In the genomic region with DNA sequence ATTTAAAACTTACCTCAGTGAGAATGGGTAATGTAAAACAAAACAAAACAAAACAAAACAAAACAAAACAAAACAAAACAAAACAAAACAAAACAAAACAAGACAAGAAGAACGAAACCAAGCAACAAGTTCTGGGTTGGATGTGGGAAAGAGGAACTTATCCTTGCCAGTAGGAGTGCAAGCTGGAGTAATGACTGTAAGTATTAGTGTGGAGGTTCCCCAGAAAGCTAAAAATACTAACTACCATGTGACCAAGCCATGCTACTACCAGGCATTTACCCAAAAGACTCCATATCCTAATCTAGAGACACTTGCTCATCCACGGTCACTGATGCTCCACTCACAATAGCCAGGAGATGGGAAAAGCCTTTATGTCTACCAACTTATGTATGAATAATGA, we compare ENCODE assay signal across 21 mouse cellular contexts. TPM values are rescaled to one million over a fixed set of nuclear protein-coding genes. Genes with fewer than 3 reads are reported as not detected.
"Had no signal": no experiment of that assay in that cellular context is flagged by ENCODE, and none has a peak within 500 bp of the region (broad histone marks: within the 10 kb centered on the region; RNA-seq: fewer than 3 reads in every experiment).

No protein-coding gene starts in this region.

- DNase-seq: kidney, adult 18-20 months; kidney, postnatal 14 days; liver; lung, embryonic 14.5 days; lung, postnatal 14 days; right cerebral cortex, postnatal 14 days; thymus, postnatal 36 days had no signal

- H3K4me2 ChIP-seq: intestine, embryonic 15.5 days; kidney, embryonic 15.5 days; limb, embryonic 12.5 days; liver, embryonic 15.5 days; lung, embryonic 14.5 days; midbrain, embryonic 12.5 days; neural tube, embryonic 12.5 days had no signal

- H3K9ac ChIP-seq: intestine, embryonic 15.5 days; kidney, embryonic 15.5 days; limb, embryonic 12.5 days; liver, embryonic 15.5 days; lung, embryonic 14.5 days; midbrain, embryonic 12.5 days; neural tube, embryonic 12.5 days had no signal

- H3K27me3 ChIP-seq: intestine, embryonic 15.5 days; kidney, embryonic 15.5 days; limb, embryonic 12.5 days; liver, embryonic 15.5 days; midbrain, embryonic 12.5 days; neural tube, embryonic 12.5 days had no signal

- H3K36me3 ChIP-seq: intestine, embryonic 15.5 days; kidney, embryonic 15.5 days; limb, embryonic 12.5 days; liver, embryonic 15.5 days; midbrain, embryonic 12.5 days; neural tube, embryonic 12.5 days had no signal

- H3K4me1 ChIP-seq: intestine, embryonic 15.5 days; kidney, embryonic 15.5 days; limb, embryonic 12.5 days; liver, embryonic 15.5 days; midbrain, embryonic 12.5 days; neural tube, embryonic 12.5 days had no signal

- H3K4me3 ChIP-seq: intestine, embryonic 15.5 days; kidney, embryonic 15.5 days; left cerebral cortex, adult 2 months; limb, embryonic 12.5 days; liver, embryonic 15.5 days; midbrain, embryonic 12.5 days; myocyte; neural tube, embryonic 12.5 days had no signal

- H3K27ac ChIP-seq: intestine, embryonic 15.5 days; kidney, embryonic 15.5 days; left cerebral cortex, adult 2 months; limb, embryonic 12.5 days; liver, embryonic 15.5 days; midbrain, embryonic 12.5 days; neural tube, embryonic 12.5 days had no signal

- H3K9me3 ChIP-seq: intestine, embryonic 15.5 days; kidney, embryonic 15.5 days; limb, embryonic 12.5 days; liver, embryonic 15.5 days; midbrain, embryonic 12.5 days; neural tube, embryonic 12.5 days had no signal

- ATAC-seq: intestine, embryonic 15.5 days; midbrain, embryonic 16.5 days had no signal

RNA-seq across cellular contexts. Expression of a gene that starts 5.6 kb away (rescaled TPM):
- total RNA-seq: megakaryocyte-erythroid progenitor cell, adult 5-6 weeks had no signal
- polyA plus RNA-seq: myocyte had no signal

RNA-seq across cellular contexts. Expression of a gene that starts 25.1 kb away (rescaled TPM):
- polyA plus RNA-seq: myocyte had no signal

RNA-seq across cellular contexts. Expression of a gene that starts 43.4 kb away (rescaled TPM):
- total RNA-seq: layer of hippocampus, adult 8-10 months; layer of hippocampus, postnatal 25 days; left cerebral cortex, adult 2 months; left cerebral cortex, postnatal 25 days; megakaryocyte-erythroid progenitor cell, adult 5-6 weeks had no signal
- polyA plus RNA-seq: intestine, embryonic 15.5 days; kidney, embryonic 15.5 days; limb, embryonic 12.5 days; liver, embryonic 15.5 days; lung, embryonic 14.5 days; midbrain, embryonic 12.5 days; midbrain, embryonic 16.5 days; myocyte; neural tube, embryonic 12.5 days; stomach, embryonic 16.5 days had no signal
